Mouse (Mus musculus): ENCODE data around the gene Wdr49. TPM values are rescaled to one million over a fixed set of nuclear protein-coding genes. Genes with fewer than 3 reads are reported as not detected.
A peak's percentile ranks its signal among the peaks of the same experiment; 100 is the strongest.
"Not testable (repeated sequence)": the region's sequence is repeated elsewhere in the genome, so short reads cannot be mapped to it uniquely, and the experiment has no call there.

The Wdr49 gene
- polyA plus RNA-seq, 1 experiment from 2014 or later = not detected

DNA sequence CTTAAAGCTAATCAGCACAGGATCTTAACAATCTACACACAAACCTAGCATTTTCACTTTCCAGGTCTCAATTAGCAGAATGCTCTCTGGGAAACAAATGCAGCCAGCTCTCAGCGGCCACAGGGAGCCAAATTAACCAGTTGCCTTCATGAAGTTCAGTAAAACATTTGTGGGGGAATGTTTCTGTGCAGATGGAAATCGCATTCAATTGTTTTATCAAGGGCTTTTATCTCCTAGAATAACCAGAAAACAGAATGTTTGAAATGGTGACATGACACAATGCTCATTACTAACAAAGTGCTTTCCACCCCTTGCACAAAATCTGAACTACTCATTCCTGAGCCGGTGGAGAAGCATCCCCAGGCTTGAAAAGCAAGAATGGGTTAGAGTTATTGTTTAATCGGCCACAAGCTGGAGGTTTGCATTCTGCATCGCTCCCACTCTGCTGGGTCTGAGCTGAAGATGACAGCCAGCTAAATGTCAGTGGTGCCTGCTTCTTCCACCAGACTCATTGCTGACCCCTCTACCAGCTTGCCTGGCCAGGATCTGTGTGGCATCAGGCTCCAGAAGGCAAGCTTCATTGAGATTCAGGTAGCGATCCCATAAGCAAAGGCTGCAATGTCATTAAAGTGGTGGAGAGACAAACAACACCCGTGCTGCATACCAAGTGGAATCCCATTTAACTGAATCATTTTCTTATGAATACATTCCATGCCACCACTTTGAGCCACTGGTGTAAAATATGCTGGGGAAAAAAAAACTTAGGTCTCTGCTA lies 86.6 kb downstream of the Wdr49 start:
- Histone ChIP-seq H3K4me2 (replicated peaks) (no peak overlapping the region), H3K9me3 (no peaks in the 10 kb centered on the region), H3K27me3 (replicated peaks) (no peaks in the 10 kb centered on the region), H3K27ac (no peak overlapping the region), H3K4me1 (replicated peaks) (no peaks in the 10 kb centered on the region), H3K9ac (no peak overlapping the region), H3K36me3 (no peaks in the 10 kb centered on the region), H3K4me3 (replicated peaks) (no peak overlapping the region)
- ATAC-seq = no peak
- WGBS = 69% methylated on average over 7 of the region's 7 CpGs

GRCm38 (mm10) chr3:75394487-75394886 lies 87.5 kb downstream of the Wdr49 start:
- Histone ChIP-seq H3K27ac (no peak overlapping the region), H3K27me3 (replicated peaks) (no peaks in the 10 kb centered on the region), H3K4me1 (replicated peaks) (no peaks in the 10 kb centered on the region), H3K36me3 (no peaks in the 10 kb centered on the region), H3K4me2 (replicated peaks) (no peak overlapping the region), H3K9me3 (no peaks in the 10 kb centered on the region), H3K4me3 (replicated peaks) (no peak overlapping the region), H3K9ac (no peak overlapping the region)
- ATAC-seq = no peak
- 76% methylated on average over 3 of the region's 3 CpGs for WGBS

GRCm38 (mm10) chr3:75381776-75382175 lies 100.2 kb downstream of the Wdr49 start:
- Histone ChIP-seq H3K9ac (no peak overlapping the region), H3K9me3 (no peaks in the 10 kb centered on the region), H3K27me3 (replicated peaks) (no peaks in the 10 kb centered on the region), H3K36me3 (no peaks in the 10 kb centered on the region), H3K4me2 (replicated peaks) (no peak overlapping the region), H3K4me3 (replicated peaks) (no peak overlapping the region), H3K27ac (no peak overlapping the region), H3K4me1 (replicated peaks) (no peaks in the 10 kb centered on the region)
- no peak for ATAC-seq
- WGBS = 74% methylated on average over 2 of the region's 2 CpGs

DNA sequence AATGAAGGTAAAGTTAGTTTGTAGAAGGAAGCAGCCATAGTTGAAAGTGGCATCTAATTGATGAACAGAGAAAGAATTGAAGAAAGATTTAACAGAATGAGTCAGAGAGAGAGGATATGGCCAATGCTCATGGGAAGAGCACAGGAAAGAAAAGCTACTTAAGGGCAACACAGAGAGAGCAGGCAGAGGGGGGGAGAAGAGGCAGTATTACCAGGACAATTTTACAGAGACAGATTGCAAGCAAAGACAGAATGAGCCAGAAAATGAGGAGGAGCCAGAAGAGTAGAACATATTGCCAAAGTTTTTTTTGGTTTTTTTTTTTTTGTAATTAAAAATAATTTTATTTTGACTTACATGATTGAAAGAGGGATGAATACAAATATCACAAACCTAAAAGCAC lies 128.0 kb downstream of the Wdr49 start:
- Histone ChIP-seq H3K27me3 (replicated peaks) (no peaks in the 10 kb centered on the region), H3K9ac (no peak overlapping the region), H3K4me1 (replicated peaks) (no peaks in the 10 kb centered on the region), H3K4me3 (replicated peaks) (no peak overlapping the region), H3K27ac (no peak overlapping the region), H3K4me2 (replicated peaks) (no peak overlapping the region), H3K9me3 (no peaks in the 10 kb centered on the region), H3K36me3 (no peaks in the 10 kb centered on the region)
- ATAC-seq = no peak

DNA sequence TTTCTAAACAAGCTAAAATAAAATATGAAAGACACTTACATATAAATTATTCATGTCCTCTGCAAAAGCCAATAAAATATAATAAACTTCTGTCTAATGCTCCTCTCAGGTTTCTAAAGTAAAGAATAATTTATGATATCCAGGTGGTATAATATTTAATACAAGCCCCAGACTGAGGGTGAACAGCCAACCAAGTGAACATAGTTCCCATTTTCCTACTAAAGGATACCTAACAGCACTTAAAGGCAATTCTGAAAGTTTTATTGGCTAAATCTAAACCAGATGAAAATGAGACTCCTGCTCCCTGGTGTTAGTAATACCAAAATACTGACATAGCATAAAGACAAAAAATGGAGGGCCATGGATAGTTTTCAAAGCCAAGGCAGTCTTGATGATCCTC lies 144.8 kb downstream of the Wdr49 start:
- Histone ChIP-seq H3K27me3 (replicated peaks) (no peaks in the 10 kb centered on the region), H3K27ac (no peak overlapping the region), H3K9ac (no peak overlapping the region), H3K36me3 (no peaks in the 10 kb centered on the region), H3K9me3 (no peaks in the 10 kb centered on the region), H3K4me2 (replicated peaks) (no peak overlapping the region), H3K4me3 (replicated peaks) (no peak overlapping the region), H3K4me1 (replicated peaks) (no peaks in the 10 kb centered on the region)
- no peak for ATAC-seq

DNA sequence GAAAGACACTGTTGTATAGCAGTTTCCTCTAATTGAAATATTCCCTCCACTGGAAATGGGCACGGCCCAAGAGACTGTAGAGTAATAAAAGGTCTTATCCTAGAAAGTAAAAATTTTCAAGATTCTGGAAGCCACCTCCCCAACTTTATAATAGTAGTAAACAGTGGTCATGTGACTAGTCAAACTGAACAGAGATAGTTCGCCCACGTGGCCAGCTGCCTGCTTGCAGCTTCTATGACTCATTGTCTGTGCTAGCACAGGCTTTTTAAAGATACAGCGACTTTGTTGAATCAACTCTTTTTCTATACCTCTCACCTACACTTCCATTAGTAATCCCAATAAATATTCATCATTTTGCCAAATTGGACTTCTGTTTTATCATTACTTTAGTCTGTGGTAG lies 161.0 kb downstream of the Wdr49 start:
- Histone ChIP-seq H3K4me1 (replicated peaks) (no peaks in the 10 kb centered on the region), H3K4me2 (replicated peaks) (no peak overlapping the region), H3K27ac (no peak overlapping the region), H3K27me3 (replicated peaks) (no peaks in the 10 kb centered on the region), H3K9me3 (no peaks in the 10 kb centered on the region), H3K4me3 (replicated peaks) (no peak overlapping the region), H3K36me3 (no peaks in the 10 kb centered on the region), H3K9ac (no peak overlapping the region)
- 62% methylated on average over 4 of the region's 4 CpGs for WGBS
- peak; percentile 36; the same call in 1 of the 2 replicates for ATAC-seq

DNA sequence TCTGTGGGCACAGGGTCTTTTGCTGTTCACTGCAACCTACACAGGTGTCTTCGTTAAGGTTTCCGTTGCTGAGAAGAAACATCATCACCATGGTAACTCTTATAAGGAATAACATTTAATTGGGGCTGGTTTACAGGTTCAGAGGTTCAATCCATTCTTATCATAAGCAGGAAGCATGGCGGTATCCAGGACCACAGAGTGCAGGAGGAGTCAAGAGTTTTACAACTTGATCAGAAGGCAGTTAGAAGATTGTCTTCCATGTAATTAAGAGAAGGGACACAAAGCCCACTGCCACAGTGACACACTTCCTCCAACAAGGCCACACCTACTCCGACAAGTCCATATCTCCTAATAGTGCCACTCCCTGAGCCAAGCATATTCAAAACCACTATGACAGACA lies 173.1 kb downstream of the Wdr49 start:
- no peak overlapping the region for H3K4me2 ChIP-seq (replicated peaks)
- H3K36me3 ChIP-seq = no peaks in the 10 kb centered on the region
- H3K27me3 ChIP-seq (replicated peaks) = no peaks in the 10 kb centered on the region
- no peak overlapping the region for H3K27ac ChIP-seq
- no peak overlapping the region for H3K9ac ChIP-seq
- H3K4me1 ChIP-seq (replicated peaks) = no peaks in the 10 kb centered on the region
- no peak overlapping the region for H3K4me3 ChIP-seq (replicated peaks)
- ATAC-seq = peak; percentile 55; the same call in 1 of the 2 replicates
- no peaks in the 10 kb centered on the region for H3K9me3 ChIP-seq
- 83% methylated on average over 4 of the region's 4 CpGs for WGBS

DNA sequence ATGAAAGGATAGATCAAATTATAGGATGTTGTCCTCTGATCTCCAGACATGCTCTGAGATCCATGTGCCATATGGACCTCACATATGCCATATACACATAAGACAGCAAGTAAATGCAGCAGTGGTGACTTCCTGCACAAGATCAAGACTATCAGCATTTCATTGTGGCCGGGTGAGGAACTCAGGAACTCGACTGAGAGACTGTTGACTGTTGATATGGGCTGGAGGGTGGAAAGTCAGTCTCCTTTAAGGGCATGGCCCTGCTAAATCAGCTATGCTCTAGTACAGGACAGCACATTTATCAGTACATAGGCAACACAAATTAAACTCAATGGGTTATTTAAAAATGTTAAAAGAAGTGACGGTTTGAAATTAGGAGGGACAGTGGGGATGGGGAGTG lies 173.7 kb downstream of the Wdr49 start:
- Histone ChIP-seq H3K36me3 (no peaks in the 10 kb centered on the region), H3K4me2 (replicated peaks) (no peak overlapping the region), H3K9me3 (no peaks in the 10 kb centered on the region), H3K27me3 (replicated peaks) (no peaks in the 10 kb centered on the region), H3K9ac (no peak overlapping the region), H3K4me3 (replicated peaks) (no peak overlapping the region), H3K27ac (no peak overlapping the region), H3K4me1 (replicated peaks) (no peaks in the 10 kb centered on the region)
- no peak for ATAC-seq
- 81% methylated on average over 3 of the region's 3 CpGs for WGBS

DNA sequence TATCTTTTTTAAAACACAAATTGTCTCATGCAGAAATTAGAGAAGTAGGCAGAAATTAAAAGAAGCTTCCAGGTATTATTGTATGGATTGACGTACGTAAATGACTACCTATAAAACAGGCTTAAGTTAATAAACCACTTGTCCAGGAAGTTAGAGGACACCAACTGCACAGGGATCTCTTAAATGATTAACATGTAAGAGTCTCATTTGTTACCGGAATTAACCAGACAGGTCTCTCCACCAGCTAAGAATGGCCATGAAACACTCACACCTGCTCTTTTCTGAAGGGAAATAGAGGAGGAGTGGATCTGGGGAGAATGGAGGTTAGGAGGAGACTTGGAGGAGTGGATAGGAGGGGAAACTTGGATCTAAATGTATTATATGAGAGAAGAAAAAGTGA lies 176.4 kb downstream of the Wdr49 start:
- 74% methylated on average over 3 of the region's 3 CpGs for WGBS
- H3K36me3 ChIP-seq = no peaks in the 10 kb centered on the region
- no peaks in the 10 kb centered on the region for H3K27me3 ChIP-seq (replicated peaks)
- no peak overlapping the region for H3K4me2 ChIP-seq (replicated peaks)
- H3K4me3 ChIP-seq (replicated peaks) = no peak overlapping the region
- H3K9me3 ChIP-seq = no peaks in the 10 kb centered on the region
- ATAC-seq = peak; percentile 65; the same call in 1 of the 2 replicates
- H3K9ac ChIP-seq = no peak overlapping the region
- no peaks in the 10 kb centered on the region for H3K4me1 ChIP-seq (replicated peaks)
- H3K27ac ChIP-seq = no peak overlapping the region

GRCm38 (mm10) chr3:75304621-75305020 lies 177.3 kb downstream of the Wdr49 start:
- no peaks in the 10 kb centered on the region for H3K36me3 ChIP-seq
- no peak overlapping the region for H3K4me3 ChIP-seq (replicated peaks)
- H3K9ac ChIP-seq = no peak overlapping the region
- H3K4me2 ChIP-seq (replicated peaks) = no peak overlapping the region
- ATAC-seq = no peak
- no peak overlapping the region for H3K27ac ChIP-seq
- 94% methylated on average over 5 of the region's 5 CpGs for WGBS
- H3K4me1 ChIP-seq (replicated peaks) = no peaks in the 10 kb centered on the region
- H3K27me3 ChIP-seq (replicated peaks) = no peaks in the 10 kb centered on the region
- no peaks in the 10 kb centered on the region for H3K9me3 ChIP-seq

DNA sequence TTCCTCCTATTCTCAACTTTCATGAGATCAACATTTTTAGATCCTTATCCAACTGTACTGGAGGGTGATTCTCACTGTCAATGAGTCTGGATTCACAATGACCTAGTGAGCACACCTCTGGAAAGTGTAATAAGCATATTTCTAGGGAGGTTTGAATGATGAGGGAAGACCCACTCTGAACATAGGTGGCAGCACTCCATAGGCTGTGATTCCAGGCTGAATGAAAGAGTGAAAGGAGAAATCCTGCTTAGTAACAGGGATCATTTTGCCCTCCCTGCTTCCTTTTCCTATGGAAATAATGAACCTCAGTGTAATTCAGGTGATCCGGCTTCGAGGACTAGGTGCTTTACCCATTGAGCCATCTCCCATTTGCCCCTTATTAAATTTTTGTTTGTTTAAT lies 180.9 kb downstream of the Wdr49 start:
- H3K27me3 ChIP-seq (replicated peaks) = no peaks in the 10 kb centered on the region
- ATAC-seq = no peak
- WGBS = 95% methylated on average over 2 of the region's 2 CpGs
- H3K4me3 ChIP-seq (replicated peaks) = no peak overlapping the region
- H3K4me2 ChIP-seq (replicated peaks) = no peak overlapping the region
- H3K27ac ChIP-seq = no peak overlapping the region
- H3K4me1 ChIP-seq (replicated peaks) = no peaks in the 10 kb centered on the region
- H3K9me3 ChIP-seq = no peaks in the 10 kb centered on the region
- H3K9ac ChIP-seq = no peak overlapping the region
- no peaks in the 10 kb centered on the region for H3K36me3 ChIP-seq

GRCm38 (mm10) chr3:75299464-75299863 lies 182.5 kb downstream of the Wdr49 start:
- not testable (repeated sequence) for H3K9ac ChIP-seq; H3K27ac ChIP-seq; H3K4me3 ChIP-seq (replicated peaks); H3K36me3 ChIP-seq; H3K4me1 ChIP-seq (replicated peaks); H3K27me3 ChIP-seq (replicated peaks); H3K4me2 ChIP-seq (replicated peaks); H3K9me3 ChIP-seq; ATAC-seq
- WGBS = 90% methylated on average over 1 of the region's 1 CpGs

- no peak overlapping the region for H3K4me2 ChIP-seq (replicated peaks)
- no peaks in the 10 kb centered on the region for H3K4me1 ChIP-seq (replicated peaks)
- no peak overlapping the region for H3K27ac ChIP-seq
- H3K4me3 ChIP-seq (replicated peaks) = no peak overlapping the region
- ATAC-seq = no peak
- H3K9me3 ChIP-seq = no peaks in the 10 kb centered on the region
- no peaks in the 10 kb centered on the region for H3K36me3 ChIP-seq
- no peaks in the 10 kb centered on the region for H3K27me3 ChIP-seq (replicated peaks)
- 43% methylated on average over 3 of the region's 3 CpGs for WGBS
- no peak overlapping the region for H3K9ac ChIP-seq
These were observed 184.2 kb downstream of the Wdr49 start for GRCm38 (mm10) chr3:75297758-75298111.
